Mouse (Mus musculus): Measurements from ENCODE around the gene Slc25a25. TPM values are rescaled to one million over a fixed set of nuclear protein-coding genes. Genes with fewer than 3 reads are reported as not detected.

The Slc25a25 gene
- polyA plus RNA-seq, 1 experiment from 2014 or later: 30.4 TPM

DNA sequence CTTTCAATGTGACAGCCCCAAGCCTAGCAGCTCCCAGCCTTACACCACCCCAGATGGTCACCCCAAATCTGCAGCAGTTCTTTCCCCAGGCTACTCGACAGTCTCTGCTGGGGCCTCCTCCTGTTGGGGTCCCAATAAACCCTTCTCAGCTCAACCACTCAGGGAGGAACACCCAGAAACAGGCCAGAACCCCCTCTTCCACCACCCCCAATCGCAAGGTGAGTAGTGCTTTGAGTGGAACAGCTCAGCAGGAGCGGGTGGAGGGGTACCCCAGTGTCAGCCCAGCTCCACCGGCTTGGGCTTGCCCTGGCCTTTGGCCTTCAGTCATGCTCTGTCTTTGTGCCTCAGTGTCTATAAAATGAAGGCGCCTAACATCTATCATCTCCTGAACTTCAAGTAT lies 83.9 kb downstream of the Slc25a25 start:
- no peak overlapping the region for H3K27ac ChIP-seq (ENCODE audit: low read depth, low read length)
- 95% methylated on average over 5 of the region's 5 CpGs for WGBS
- no peaks in the 10 kb centered on the region for H3K9me3 ChIP-seq (replicated peaks; ENCODE audit: control insufficient read depth, low read length)
- ATAC-seq (no peak), DNase-seq (ENCODE audit: low spot score) (no peak)
- no peak overlapping the region for H3K9ac ChIP-seq (ENCODE audit: low read length)
- peaks cover 57% of the 10 kb centered on the region for H3K36me3 ChIP-seq (ENCODE audit: control insufficient read depth, insufficient read depth, low read length)
- no peak overlapping the region for H3K4me2 ChIP-seq (ENCODE audit: low read length)
- peaks cover 5% of the 10 kb centered on the region for H3K4me1 ChIP-seq (ENCODE audit: control insufficient read depth, insufficient read depth, low read length)
- no peaks in the 10 kb centered on the region for H3K27me3 ChIP-seq (replicated peaks; ENCODE audit: control insufficient read depth, insufficient read depth, low read length)
- H3K4me3 ChIP-seq (ENCODE audit: low read depth, low read length): no peak overlapping the region

Other genes starting within 250 kb of the Slc25a25 start
- 22.3 and 27.1 TPM in 2 replicates for gene Pomt1, start 214.9 kb downstream of the Slc25a25 start, polyA plus RNA-seq (2014; fragmentation: Nextera tagmentation; extraction: Ambion mirVana)
- gene Uck1, start 191.3 kb downstream of the Slc25a25 start, polyA plus RNA-seq (2014; fragmentation: Nextera tagmentation; extraction: Ambion mirVana): 84.2 and 96.6 TPM in 2 replicates
- 15.5 and 20.6 TPM in 2 replicates for gene Golga2, start 164.1 kb downstream of the Slc25a25 start, polyA plus RNA-seq (2014; fragmentation: Nextera tagmentation; extraction: Ambion mirVana)
- 186 and 243 TPM in 2 replicates for gene Swi5, start 163.4 kb downstream of the Slc25a25 start, polyA plus RNA-seq (2014; fragmentation: Nextera tagmentation; extraction: Ambion mirVana)
- 37.3 and 48.0 TPM in 2 replicates for gene Ciz1, start 99.1 kb downstream of the Slc25a25 start, polyA plus RNA-seq (2014; fragmentation: Nextera tagmentation; extraction: Ambion mirVana)
- gene Dnm1, start 98.1 kb downstream of the Slc25a25 start, polyA plus RNA-seq (2014; fragmentation: Nextera tagmentation; extraction: Ambion mirVana): 28.2 and 42.8 TPM in 2 replicates
- gene 1110008P14Rik, start 69.5 kb downstream of the Slc25a25 start, polyA plus RNA-seq (2014; fragmentation: Nextera tagmentation; extraction: Ambion mirVana): 86.9 and 98.4 TPM in 2 replicates
- 0.25 and 0.32 TPM in 2 replicates for gene Lcn2, start 63.2 kb downstream of the Slc25a25 start, polyA plus RNA-seq (2014; fragmentation: Nextera tagmentation; extraction: Ambion mirVana)
- gene Ptges2, start 55.5 kb downstream of the Slc25a25 start, polyA plus RNA-seq (2014; fragmentation: Nextera tagmentation; extraction: Ambion mirVana): 42.2 and 44.8 TPM in 2 replicates
- 5.3 and 5.4 TPM in 2 replicates for gene Naif1, start 988 bp downstream of the Slc25a25 start, polyA plus RNA-seq (2014; fragmentation: Nextera tagmentation; extraction: Ambion mirVana)
- 4.4 and 5.2 TPM in 2 replicates for gene Fam102a, start 83.9 kb upstream of the Slc25a25 start, polyA plus RNA-seq (2014; fragmentation: Nextera tagmentation; extraction: Ambion mirVana)
- gene Dpm2, start 119.4 kb upstream of the Slc25a25 start, polyA plus RNA-seq (2014; fragmentation: Nextera tagmentation; extraction: Ambion mirVana): 143 and 152 TPM in 2 replicates
- gene Pip5kl1, start 123.4 kb upstream of the Slc25a25 start, polyA plus RNA-seq (2014; fragmentation: Nextera tagmentation; extraction: Ambion mirVana): 4.7 TPM in 2 replicates
- 0.30 and 0.61 TPM in 2 replicates for gene 9430097D07Rik, start 124.2 kb upstream of the Slc25a25 start, polyA plus RNA-seq (2014; fragmentation: Nextera tagmentation; extraction: Ambion mirVana)
- gene St6galnac4, start 135.7 kb upstream of the Slc25a25 start, polyA plus RNA-seq (2014; fragmentation: Nextera tagmentation; extraction: Ambion mirVana): 18.7 and 21.4 TPM in 2 replicates
- gene St6galnac6, start 148.3 kb upstream of the Slc25a25 start, polyA plus RNA-seq (2014; fragmentation: Nextera tagmentation; extraction: Ambion mirVana): 4.7 and 5.7 TPM in 2 replicates
- 60.3 and 65.9 TPM in 2 replicates for gene Ak1, start 170.3 kb upstream of the Slc25a25 start, polyA plus RNA-seq (2014; fragmentation: Nextera tagmentation; extraction: Ambion mirVana)
- gene Eng, start 195.2 kb upstream of the Slc25a25 start, polyA plus RNA-seq (2014; fragmentation: Nextera tagmentation; extraction: Ambion mirVana): 15.0 and 23.1 TPM in 2 replicates

All from forebrain, embryonic 14.5 days (tissue).